Mouse (Mus musculus): ENCODE data around the gene Ch25h.

Gene Ch25h

DNA sequence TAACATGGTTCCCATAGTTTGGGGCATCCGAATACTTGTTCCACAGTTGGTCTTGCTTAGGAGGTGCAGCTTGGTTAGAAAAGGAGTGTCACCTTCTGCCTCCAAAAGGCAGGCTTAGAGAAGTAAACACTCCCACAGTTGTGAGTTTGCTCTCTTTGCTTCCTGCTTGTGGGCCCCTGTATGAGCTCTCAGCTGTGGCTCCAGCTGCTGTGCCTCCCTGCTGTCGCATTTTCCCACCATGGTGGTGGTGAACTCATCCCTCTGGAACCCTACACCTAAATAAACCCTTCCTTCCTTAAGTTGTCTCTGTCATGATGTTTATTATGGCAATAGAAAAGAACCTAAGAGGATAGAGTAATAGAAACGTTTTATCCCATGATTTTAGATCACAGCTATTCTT is 6.2 kb downstream of the Ch25h start:
- no peak for DNase-seq (ENCODE audit: low spot score in 2 of 2)

DNA sequence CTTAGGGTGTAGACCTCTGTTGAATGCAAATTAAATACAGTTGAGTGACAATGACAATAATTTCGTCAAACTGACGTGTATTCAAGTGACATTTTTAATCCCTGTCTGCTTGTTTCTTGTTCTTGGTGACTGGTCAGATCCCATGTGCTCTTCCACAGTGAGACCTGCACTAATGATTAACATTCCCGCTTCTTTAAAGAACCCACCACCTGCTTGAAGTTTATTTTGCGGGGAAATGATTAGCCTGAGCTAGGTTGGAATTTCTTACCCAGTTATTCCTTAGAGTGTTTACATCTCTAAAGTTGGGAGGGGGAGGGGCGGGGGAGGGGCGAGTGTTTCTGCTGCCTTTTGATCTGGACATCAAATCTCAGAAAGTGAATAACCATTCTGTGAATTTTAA is 6.7 kb downstream of the Ch25h start:
- no peak for DNase-seq (ENCODE audit: low spot score in 2 of 2)

DNA sequence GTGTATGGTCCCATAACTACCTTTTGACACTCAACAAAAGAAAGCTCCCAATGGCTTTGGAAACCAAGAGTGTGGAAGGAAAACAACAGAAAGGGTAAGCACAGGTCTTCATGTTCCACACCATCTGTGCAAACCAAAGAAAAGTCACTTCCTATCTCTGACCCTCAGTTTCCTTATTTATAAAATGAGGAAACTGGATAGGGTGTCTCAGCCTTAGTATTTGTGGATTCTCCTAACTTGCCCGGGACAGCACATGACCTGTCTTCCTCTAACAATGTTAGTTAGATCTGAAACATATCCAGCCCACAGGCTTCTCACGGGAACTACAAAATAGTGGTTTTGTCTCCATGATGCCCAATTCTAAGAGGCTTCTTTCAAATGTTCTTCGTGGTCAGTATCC is 10.5 kb downstream of the Ch25h start:
- DNase-seq (ENCODE audit: low spot score in 2 of 2), result no peak

DNA sequence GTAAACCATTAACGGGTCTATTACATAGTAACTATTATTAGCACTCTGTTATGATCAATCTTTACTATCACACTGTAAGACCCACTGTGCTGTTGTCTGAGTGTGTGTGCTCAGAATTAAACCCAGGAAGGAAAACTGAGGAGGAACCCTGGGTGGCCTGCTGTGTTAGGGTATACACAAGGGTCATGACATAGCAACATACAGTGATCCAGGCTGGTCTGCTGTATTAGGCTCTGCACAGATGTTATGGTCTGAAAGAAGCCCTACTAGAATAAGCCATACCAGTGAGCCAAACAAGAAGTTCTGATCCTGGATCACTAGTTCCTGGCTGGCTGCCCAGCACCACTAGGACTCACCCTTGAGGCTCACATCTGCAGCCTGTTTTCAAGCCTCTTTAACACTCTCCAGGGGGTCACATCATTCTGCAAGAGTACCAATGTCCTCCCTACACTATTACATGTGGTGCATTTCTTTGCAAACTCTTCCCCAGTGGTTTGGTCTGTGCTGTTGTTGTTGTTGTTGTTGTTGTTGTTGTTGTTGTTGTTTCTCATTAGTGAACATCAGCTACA is 13.4 kb downstream of the Ch25h start:
- DNase-seq (ENCODE audit: low spot score in 2 of 2), result no peak

DNA sequence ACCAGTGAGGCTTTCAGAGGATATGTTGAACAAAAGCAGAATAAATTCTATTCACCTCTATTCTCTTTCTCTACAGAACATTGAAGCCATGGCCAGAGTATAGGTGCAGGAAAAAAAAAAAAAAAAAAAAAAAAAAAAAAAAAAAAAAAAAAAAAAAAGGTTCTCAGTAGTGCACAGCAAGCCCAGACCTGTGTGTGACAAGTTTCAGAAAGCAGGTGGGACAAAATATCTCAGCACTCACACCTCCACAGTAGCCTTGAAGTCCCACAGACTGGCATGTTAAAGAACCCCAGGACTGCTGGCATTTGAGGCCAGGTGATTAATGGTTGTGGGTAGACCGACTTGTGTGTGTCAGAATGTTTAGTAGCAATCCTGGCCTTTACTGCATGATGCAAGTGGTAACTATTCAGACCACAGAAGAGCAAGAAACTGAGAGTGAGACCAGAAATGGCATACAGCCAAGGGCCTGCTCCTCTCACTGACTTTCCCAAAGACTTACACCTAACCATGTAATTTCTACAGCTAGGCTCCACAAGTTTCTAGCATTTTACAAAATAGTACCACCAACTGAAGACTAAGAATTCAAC is 24.1 kb downstream of the Ch25h start:
- DNase-seq (ENCODE audit: low spot score in 2 of 2), result no peak

DNA sequence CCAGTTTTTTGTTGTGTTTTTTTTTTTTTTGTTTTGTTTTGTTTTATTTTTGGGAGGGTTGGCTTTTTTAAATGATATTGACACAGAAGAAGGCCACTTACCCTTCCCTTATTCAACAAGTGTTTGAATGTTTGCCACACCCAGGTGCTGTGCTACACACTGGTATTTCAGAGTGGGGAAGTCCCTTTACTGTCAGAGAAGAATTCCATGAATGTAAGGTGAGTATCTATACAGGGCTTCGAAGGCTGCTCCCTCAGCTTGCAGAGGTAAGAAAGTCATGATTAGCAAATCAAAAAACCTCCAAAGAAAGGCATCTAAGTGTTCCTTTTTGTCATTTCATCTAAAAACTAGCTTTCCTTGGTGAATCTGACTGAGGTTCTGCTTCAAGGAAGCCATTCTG is 26.1 kb downstream of the Ch25h start:
- DNase-seq (ENCODE audit: low spot score in 2 of 2), result no peak

DNA sequence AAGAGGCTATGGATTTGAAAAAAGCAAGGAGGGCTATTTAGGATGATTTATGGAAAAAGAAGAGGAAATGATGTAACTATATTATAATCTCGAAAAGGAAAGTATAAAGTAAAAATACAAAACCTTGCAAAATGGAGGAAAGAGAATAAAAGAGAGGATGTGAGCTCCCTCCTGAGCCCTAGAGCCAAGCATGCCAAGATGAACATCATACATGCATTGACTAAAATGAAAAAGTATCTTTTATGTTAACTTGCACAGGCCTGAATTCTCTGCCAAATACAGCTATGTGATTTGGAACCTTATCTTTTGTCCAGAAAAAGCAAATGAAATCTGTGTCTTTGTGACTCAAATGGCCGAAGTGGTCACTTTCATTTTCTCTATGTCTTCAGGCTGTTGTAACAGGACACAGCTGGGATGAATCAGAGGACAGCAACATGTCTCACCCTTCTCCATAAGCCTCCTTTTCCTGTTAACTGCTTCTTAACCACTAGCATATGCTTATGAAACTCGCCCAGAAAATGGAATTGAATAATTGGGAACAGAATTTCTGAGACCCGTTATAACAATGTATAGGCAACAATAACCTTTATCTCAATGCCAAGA is 29.5 kb downstream of the Ch25h start:
- DNase-seq (ENCODE audit: low spot score in 2 of 2), result no peak

DNA sequence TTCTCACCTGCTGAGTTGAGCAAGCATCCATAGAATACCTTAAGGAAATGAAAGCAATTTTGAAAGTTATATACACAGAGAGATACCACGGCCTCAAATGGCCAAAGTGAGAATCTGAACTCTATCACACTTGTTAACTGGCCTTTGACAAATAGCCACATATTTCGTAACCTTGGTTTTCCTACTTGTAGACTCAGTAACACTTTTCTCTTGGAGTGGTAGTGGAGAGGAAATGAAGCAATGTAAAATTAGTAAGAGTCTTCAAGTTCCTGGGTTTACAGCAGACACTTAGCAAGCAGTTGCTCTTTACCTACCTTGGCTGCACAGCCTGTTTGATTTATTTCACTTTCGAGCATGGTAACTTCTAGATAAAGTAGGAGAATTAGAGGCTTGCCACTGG is 30.2 kb downstream of the Ch25h start:
- DNase-seq (ENCODE audit: low spot score in 2 of 2), result no peak

DNA sequence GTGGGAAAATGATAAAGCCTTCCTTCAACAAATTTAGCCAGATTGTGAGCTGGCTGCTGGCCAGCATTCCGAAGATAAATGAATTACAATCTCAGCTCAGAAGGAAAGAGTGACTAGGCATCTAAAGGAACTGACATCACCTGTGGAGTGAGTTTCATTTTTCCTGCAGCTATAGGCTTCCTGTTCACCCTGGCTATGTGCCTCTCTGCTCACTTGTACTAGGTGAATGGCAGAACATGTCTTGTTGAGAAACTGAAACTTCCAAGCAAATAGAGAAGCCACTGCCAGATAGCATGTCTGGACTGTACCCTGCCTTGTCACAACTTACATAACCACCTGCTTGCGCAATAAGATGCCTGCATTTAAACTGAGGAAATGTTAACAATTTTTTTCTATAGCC is 33.0 kb downstream of the Ch25h start:
- DNase-seq (ENCODE audit: low spot score in 2 of 2), result no peak

DNA sequence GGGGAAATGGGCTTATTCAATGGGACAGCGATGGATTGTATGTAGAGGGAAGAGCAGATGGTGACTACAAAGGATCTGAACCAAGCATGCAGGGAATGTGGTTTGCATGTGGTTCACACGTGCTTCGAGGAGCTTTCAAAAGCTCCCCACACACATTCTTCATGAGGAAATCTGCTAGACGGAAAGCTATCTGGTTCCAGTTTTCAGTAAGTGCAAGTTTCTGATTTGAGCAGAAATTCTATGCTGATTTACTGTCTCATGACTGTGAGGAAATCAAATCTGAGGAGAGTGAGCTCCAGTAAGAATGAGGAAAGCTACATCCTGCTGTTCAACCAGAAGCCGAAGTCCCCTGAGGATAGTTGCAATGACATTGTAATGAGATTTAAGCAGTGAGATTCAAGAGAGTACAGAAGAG is 39.8 kb downstream of the Ch25h start:
- DNase-seq (ENCODE audit: low spot score in 2 of 2), result no peak

DNA sequence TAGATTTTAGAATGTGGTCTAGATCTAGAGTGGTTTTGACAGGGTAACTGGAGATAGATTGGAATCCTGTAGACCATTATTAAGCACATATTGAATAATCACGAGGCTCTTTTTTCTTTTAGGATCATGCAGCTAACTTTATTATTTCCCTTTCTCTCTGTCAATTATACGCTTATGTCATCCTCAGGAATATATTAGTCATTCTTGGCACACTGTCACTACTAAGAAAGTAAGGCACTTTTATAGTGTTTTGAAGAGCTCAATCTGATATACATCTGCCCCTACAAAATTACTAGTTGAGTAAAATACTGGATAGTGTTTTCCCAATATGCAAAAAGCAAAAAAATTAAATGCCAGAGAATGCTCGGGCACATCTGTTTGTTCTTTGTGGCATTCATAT is 43.6 kb downstream of the Ch25h start:
- DNase-seq (ENCODE audit: low spot score in 2 of 2), result no peak

DNA sequence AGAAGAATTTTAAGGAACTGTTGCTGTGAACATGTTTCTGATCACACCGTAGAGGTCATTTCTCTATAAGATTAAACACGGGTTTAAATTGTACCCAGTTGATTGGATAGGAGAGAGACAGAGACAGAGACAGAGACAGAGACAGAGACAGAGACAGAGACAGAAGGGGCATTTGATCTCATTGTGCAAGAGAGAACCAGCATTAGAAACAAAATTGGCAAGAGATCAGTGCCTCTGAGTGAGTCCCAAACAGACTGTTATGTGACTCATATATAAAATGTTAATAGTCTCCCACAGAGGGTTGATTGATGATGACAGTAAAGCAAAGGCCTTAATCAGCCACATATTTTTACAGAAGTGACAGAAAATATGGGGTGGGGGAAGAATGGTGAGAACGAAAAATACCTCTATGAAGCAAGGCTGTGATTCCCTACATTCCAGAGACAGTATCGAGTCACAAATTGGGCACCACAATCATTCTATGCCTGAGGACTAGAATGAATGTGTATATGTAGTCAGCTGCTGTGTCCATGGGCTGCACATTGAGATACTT is 51.1 kb downstream of the Ch25h start:
- DNase-seq (ENCODE audit: low spot score in 2 of 2), result no peak
